Mouse (Mus musculus) MEL (cell line): Measurements from ENCODE around the gene Tdp1. TPM values are rescaled to one million over a fixed set of nuclear protein-coding genes. Genes with fewer than 3 reads are reported as not detected.

ENCODE experiments used
- DNase-seq: peaks from one replicate; pipeline ENCODE4 v3.0.0; 2011; ENCODE audit warnings: low read depth, low spot score
- H3K27ac ChIP-seq: 2 replicates; pipeline ENCODE4 v1.5.1; 2012; ENCODE audit warnings: low read depth, mild to moderate bottlenecking, control low read depth, low read length, moderate library complexity; ENCODE audit not compliant: control insufficient read depth
- H3K27me3 ChIP-seq, 2 experiments: fragments of 150-350 bp in 1 of 2; sonication (generic) in 1 of 2; 2 replicates each; pipeline ENCODE4 v1.6.1; 2012; ENCODE audit warnings: low read length in 2 of 2, mild to moderate bottlenecking in 2 of 2, improper control_type of control experiment in 1 of 2, moderate library complexity in 1 of 2; ENCODE audit not compliant: insufficient read depth in 2 of 2, control insufficient read depth in 1 of 2
- H3K36me3 ChIP-seq, 2 experiments: 2 replicates each; pipeline ENCODE4 v1.6.1; 2012 to 2014; ENCODE audit warnings: low read length in 2 of 2, improper control_type of control experiment in 1 of 2, inconsistent platforms in 1 of 2, mild to moderate bottlenecking in 1 of 2; ENCODE audit not compliant: insufficient read depth in 2 of 2, control insufficient read depth in 1 of 2
- H3K4me1 ChIP-seq, 2 experiments: fragments of 150-350 bp in 1 of 2; sonication (generic) in 1 of 2; 2 replicates each; pipeline ENCODE4 v1.6.1; 2012; ENCODE audit warnings: low read length in 2 of 2, improper control_type of control experiment in 1 of 2, mild to moderate bottlenecking in 1 of 2; ENCODE audit not compliant: insufficient read depth in 2 of 2, control insufficient read depth in 1 of 2
- H3K4me3 ChIP-seq, 2 experiments: fragments of 150-350 bp in 1 of 2; sonication (generic) in 1 of 2; 2 replicates each; pipeline ENCODE4 v1.5.1; 2012; ENCODE audit warnings: low read depth in 2 of 2, low read length in 2 of 2, mild to moderate bottlenecking in 2 of 2, moderate library complexity in 2 of 2, control low read depth in 1 of 2, improper control_type of control experiment in 1 of 2; ENCODE audit not compliant: control insufficient read depth in 1 of 2, insufficient read depth in 1 of 2
- H3K79me2 ChIP-seq: 2 replicates; pipeline ENCODE4 v1.6.1; 2012; ENCODE audit warnings: mild to moderate bottlenecking, low read length, moderate library complexity; ENCODE audit not compliant: control insufficient read depth, poor library complexity, insufficient read depth
- H3K9ac ChIP-seq: 2 replicates; pipeline ENCODE4 v1.6.1; 2012; ENCODE audit warnings: low read depth, mild to moderate bottlenecking, control low read depth, low read length, moderate library complexity; ENCODE audit not compliant: control insufficient read depth, poor library complexity, severe bottlenecking
- H3K9me3 ChIP-seq: fragments of 150-350 bp; sonication (generic); replicated peaks from 2 replicates; pipeline ENCODE4 v1.6.1; 2012; ENCODE audit warnings: mild to moderate bottlenecking, low read length, improper control_type of control experiment, moderate library complexity; ENCODE audit not compliant: insufficient read depth
- CHD1 ChIP-seq: IDR thresholded peaks from 2 replicates; pipeline ENCODE4 v1.6.1; 2012; ENCODE audit warnings: low read depth, mild to moderate bottlenecking, inconsistent platforms, low read length, improper control_type of control experiment
- CHD2 ChIP-seq: IDR thresholded peaks from 2 replicates; pipeline ENCODE4 v1.6.1; 2011; ENCODE audit warnings: low read length, improper control_type of control experiment
- GABPA ChIP-seq: IDR thresholded peaks from 2 replicates; pipeline ENCODE4 v1.6.1; 2012; ENCODE audit warnings: low read depth, mild to moderate bottlenecking, inconsistent platforms, low read length, improper control_type of control experiment, moderate library complexity
- POLR2A ChIP-seq, 2 experiments: IDR thresholded peaks; 2 replicates each; pipeline ENCODE4 v1.6.1; 2011 to 2012; ENCODE audit warnings: low read length in 2 of 2, mild to moderate bottlenecking in 2 of 2, control low read depth in 1 of 2, improper control_type of control experiment in 1 of 2, low read depth in 1 of 2, moderate library complexity in 1 of 2; ENCODE audit not compliant: control insufficient read depth in 1 of 2, insufficient read depth in 1 of 2, poor library complexity in 1 of 2
- RCOR1 ChIP-seq: IDR thresholded peaks from 2 replicates; pipeline ENCODE4 v1.6.1; 2012; ENCODE audit warnings: low read depth, mild to moderate bottlenecking, inconsistent platforms, low read length, improper control_type of control experiment
- SMC3 ChIP-seq: IDR thresholded peaks from 2 replicates; pipeline ENCODE4 v1.6.1; 2011; ENCODE audit warnings: low read depth, low read length, improper control_type of control experiment
- USF2 ChIP-seq, 2 experiments: IDR thresholded peaks; 2 replicates each; pipeline ENCODE4 v1.6.1; 2011 to 2012; ENCODE audit warnings: improper control_type of control experiment in 2 of 2, low read length in 2 of 2, borderline replicate concordance in 1 of 2, inconsistent platforms in 1 of 2, low read depth in 1 of 2, mild to moderate bottlenecking in 1 of 2; ENCODE audit not compliant: insufficient read depth in 1 of 2
- polyA plus RNA-seq, 2 experiments: library from polyadenylated mRNA; stranded (reverse) in 1 of 2; unstranded in 1 of 2; fragments of >175 nt in 1 of 2; fragments of >200 nt in 1 of 2; gene quantifications; 2 replicates each; pipeline versions ENCODE4 v1.2.1 to v1.2.4; 2012; ENCODE audit warnings: low replicate concordance in 2 of 2, low read depth in 1 of 2; ENCODE audit not compliant: insufficient read length in 2 of 2, insufficient read depth in 1 of 2, missing spikeins in 1 of 2
- total RNA-seq: library from RNA; depleted of rRNA; stranded (reverse); fragments of 300-350 nt; gene quantifications from 2 replicates; pipeline ENCODE4 v1.2.3, GENCODE M21; 2012; rRNA removed

The Tdp1 gene
- total and polyA plus RNA-seq, 3 experiments, result 33.2 to 142 (median 94.3) TPM

DNA sequence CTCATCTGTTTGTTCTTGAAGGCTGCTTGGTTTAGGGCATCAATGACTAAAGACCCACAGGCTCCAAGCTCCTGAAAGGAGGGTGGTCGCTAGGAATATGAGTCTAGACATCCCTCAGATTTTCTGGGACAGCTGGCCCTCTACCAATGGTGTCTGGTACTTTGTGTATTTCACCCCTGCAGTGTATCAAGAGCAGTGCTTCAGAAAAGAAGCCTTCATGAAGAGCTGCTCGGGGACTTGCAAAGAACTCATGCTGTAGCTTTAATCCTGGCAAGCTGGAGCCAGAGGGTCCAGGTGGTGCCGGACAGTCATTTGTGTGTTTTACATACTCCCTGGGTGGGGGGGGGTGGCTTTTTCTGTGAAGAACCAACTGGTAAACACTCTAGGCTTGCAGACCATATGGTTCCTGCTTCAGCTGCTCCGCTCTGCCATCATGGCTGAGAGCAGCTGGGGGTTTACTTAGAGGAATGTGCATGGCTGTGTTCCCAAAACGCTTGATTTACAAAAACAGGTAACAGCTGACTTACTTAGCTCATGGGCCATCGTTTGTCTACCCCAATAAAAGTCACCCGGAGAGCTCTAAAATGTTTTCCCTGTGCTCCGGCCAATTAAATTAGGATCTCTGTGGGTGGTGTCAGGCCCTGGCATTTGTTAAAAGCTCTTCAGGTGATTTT, 118.7 kb downstream of the Tdp1 start:
- TF ChIP-seq CHD2 (no peak), GABPA (no peak), SMC3 (no peak), POLR2A (IDR thresholded peaks at IDR 0.05; ENCODE audit: control insufficient read depth in 1 of 2, insufficient read depth in 1 of 2, low read depth in 1 of 2, low read length in 2 of 2, poor library complexity in 1 of 2) (no peak), RCOR1 (no peak), USF2 (IDR thresholded peaks at IDR 0.05; ENCODE audit: borderline replicate concordance in 1 of 2, insufficient read depth in 1 of 2, low read depth in 1 of 2, low read length in 2 of 2) (no peak), CHD1 (no peak)

More for the DNA sequence above, 118.7 kb downstream of the Tdp1 start:
- Histone ChIP-seq H3K27ac (no peak overlapping the region), H3K9ac (no peak overlapping the region), H3K79me2 (no peaks in the 10 kb centered on the region), H3K4me3 (no peak overlapping the region), H3K36me3 (no peaks in the 10 kb centered on the region), H3K4me1 (no peaks in the 10 kb centered on the region; a peak in 1 of 4 replicates), H3K9me3 (no peaks in the 10 kb centered on the region), H3K27me3 (no peaks in the 10 kb centered on the region; a peak in 1 of 4 replicates)
- DNase-seq, result no peak

Other genes with a start within 250 kb of the Tdp1 start
- 2.5 and 3.6 TPM in 2 replicates for gene Efcab11, start 78 bp upstream of the Tdp1 start, total RNA-seq
- gene Efcab11, start 78 bp upstream of the Tdp1 start, polyA plus RNA-seq, result 1 to 10 TPM in 1 of 2 experiments, not detected in 1; 3.5 TPM
- not detected in 2 replicates for gene Kcnk13, start 80.0 kb downstream of the Tdp1 start, total RNA-seq
- not detected for gene Kcnk13, start 80.0 kb downstream of the Tdp1 start, polyA plus RNA-seq
- gene Psmc1, start 225.6 kb downstream of the Tdp1 start, total RNA-seq, result 322 and 353 TPM in 2 replicates
- 100 to 1,000 TPM in 1 of 2 experiments, not detected in 1; 501 TPM for gene Psmc1, start 225.6 kb downstream of the Tdp1 start, polyA plus RNA-seq